Mouse (Mus musculus): ENCODE results near the gene S100a14. TPM values are rescaled to one million over a fixed set of nuclear protein-coding genes. Genes with fewer than 3 reads are reported as not detected.

Gene S100a14
- 0.76 TPM in 1 of 2 replicates, not detected in the other for polyA plus RNA-seq (2012; rRNA removed)

GRCm38 (mm10) chr3:90526580-90526979, at the start of gene S100a14:
S100a14 (plus strand) TSS chr3:90526856.
- no peaks in the 10 kb centered on the region for H3K36me3 ChIP-seq (ENCODE audit: control insufficient read depth, insufficient read depth, low read length)
- TF ChIP-seq CTCF (IDR thresholded peaks at IDR 0.05; ENCODE audit: control insufficient read depth, insufficient read depth, insufficient replicate concordance, low read depth, low read length) (no peak), POLR2A (IDR thresholded peaks at IDR 0.05; ENCODE audit: control insufficient read depth, low read depth, low read length) (no peak)
- no peak within 1 kb of the TSS for H3K4me3 ChIP-seq (ENCODE audit: control insufficient read depth, low read depth, low read length)
- no peak within 1 kb of the TSS for H3K27ac ChIP-seq (ENCODE audit: control insufficient read depth, insufficient read depth, low read depth, low read length)
- H3K27me3 ChIP-seq (ENCODE audit: control insufficient read depth, insufficient read depth, low read length): no peaks in the 10 kb centered on the region
- H3K4me1 ChIP-seq (ENCODE audit: control insufficient read depth, insufficient read depth, low read length): no peaks in the 10 kb centered on the region

DNA sequence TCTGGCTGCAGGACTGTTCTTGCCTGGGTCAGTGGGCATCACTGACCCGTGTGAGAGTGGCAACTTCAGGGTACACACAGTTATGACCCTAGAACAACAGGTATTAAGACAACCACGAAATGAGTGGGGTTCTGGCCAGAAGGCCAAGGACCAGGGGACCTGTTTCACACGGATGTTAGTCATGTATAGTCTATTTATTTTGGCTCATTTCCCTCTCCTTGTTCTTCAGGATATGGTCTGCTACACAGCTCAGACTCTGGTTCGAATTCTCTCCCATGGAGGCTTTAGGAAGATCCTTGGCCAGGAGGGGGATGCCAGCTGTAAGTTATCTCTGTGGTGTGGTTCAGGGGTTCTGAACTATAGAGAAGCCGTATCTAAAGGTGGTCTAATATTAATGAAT, 39.7 kb upstream of the S100a14 start:
- no peak overlapping the region for H3K27ac ChIP-seq (ENCODE audit: control insufficient read depth, insufficient read depth, low read depth, low read length)
- peaks cover 2% of the 10 kb centered on the region; the same call in 1 of the 2 replicates for H3K36me3 ChIP-seq (ENCODE audit: control insufficient read depth, insufficient read depth, low read length)
- no peaks in the 10 kb centered on the region for H3K27me3 ChIP-seq (ENCODE audit: control insufficient read depth, insufficient read depth, low read length)
- no peak for TF ChIP-seq POLR2A (IDR thresholded peaks at IDR 0.05; ENCODE audit: control insufficient read depth, low read depth, low read length)
- TF ChIP-seq CTCF (IDR thresholded peaks at IDR 0.05; ENCODE audit: control insufficient read depth, insufficient read depth, insufficient replicate concordance, low read depth, low read length): no peak
- no peaks in the 10 kb centered on the region for H3K4me1 ChIP-seq (ENCODE audit: control insufficient read depth, insufficient read depth, low read length)
- no peak overlapping the region for H3K4me3 ChIP-seq (ENCODE audit: control insufficient read depth, low read depth, low read length)

DNA sequence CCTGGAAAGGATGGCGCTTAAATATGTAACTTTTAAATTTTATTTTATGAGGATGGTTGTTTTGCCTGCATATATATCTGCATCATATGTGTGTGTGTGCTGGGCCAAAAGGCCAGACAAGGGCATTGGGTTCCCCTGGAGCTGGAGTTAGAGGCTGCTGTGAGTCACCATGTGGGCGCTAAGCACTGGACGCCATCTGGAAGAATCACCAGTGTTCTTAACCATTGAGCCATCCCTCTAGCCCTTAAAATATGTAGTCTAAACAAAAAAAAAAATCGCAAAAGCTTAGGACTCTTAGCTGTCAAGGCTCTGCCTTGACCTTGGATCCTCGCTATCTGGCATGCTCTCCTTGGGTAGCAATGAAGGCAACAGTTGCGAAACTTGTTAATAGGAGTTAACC, 38.1 kb upstream of the S100a14 start:
- no peak for TF ChIP-seq CTCF (IDR thresholded peaks at IDR 0.05; ENCODE audit: control insufficient read depth, insufficient read depth, insufficient replicate concordance, low read depth, low read length)
- no peak for TF ChIP-seq POLR2A (IDR thresholded peaks at IDR 0.05; ENCODE audit: control insufficient read depth, low read depth, low read length)
- H3K27ac ChIP-seq (ENCODE audit: control insufficient read depth, insufficient read depth, low read depth, low read length): no peak overlapping the region
- peaks cover 2% of the 10 kb centered on the region; the same call in 1 of the 2 replicates for H3K36me3 ChIP-seq (ENCODE audit: control insufficient read depth, insufficient read depth, low read length)
- no peaks in the 10 kb centered on the region for H3K4me1 ChIP-seq (ENCODE audit: control insufficient read depth, insufficient read depth, low read length)
- no peaks in the 10 kb centered on the region for H3K27me3 ChIP-seq (ENCODE audit: control insufficient read depth, insufficient read depth, low read length)
- H3K4me3 ChIP-seq (ENCODE audit: control insufficient read depth, low read depth, low read length): no peak overlapping the region

DNA sequence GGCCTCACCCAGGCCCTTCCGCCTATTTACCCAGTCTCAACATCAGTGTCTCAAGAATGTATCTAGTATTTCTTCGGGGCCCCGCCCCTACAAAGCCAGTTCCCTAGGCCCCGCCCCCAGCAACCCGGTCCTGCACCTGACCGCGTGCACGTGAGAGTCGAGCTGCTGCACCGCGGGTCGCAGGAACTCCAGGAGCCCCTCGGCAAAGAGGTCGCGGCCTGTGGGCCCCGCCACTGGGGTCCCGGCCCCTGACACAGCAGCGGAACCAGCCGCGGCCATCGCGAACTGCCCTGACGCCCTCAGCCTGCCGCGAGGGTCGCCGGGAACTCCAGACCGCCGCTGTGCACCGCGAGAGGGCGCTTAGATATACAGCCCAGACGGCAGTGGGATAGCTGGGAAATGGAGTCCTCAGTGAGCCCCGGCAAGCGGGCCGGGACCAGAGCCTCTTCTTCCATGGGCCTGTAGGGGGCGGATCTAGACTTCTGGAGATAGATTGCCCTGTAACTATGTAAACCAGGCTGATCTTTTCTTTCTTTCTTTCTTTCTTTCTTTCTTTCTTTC, 35.9 kb upstream of the S100a14 start, which contains the start of gene Snapin:
Snapin (minus strand) TSS at position 338 of the 561 bp plus-strand sequence.
- no peaks in the 10 kb centered on the region for H3K27me3 ChIP-seq (ENCODE audit: control insufficient read depth, insufficient read depth, low read length)
- peak; percentile 62; the same call in 1 of the 2 replicates for TF ChIP-seq CTCF (IDR thresholded peaks at IDR 0.05; ENCODE audit: control insufficient read depth, insufficient read depth, insufficient replicate concordance, low read depth, low read length)
- TF ChIP-seq POLR2A (IDR thresholded peaks at IDR 0.05; ENCODE audit: control insufficient read depth, low read depth, low read length): peak; percentile 86
- peak within 1 kb of the TSS; percentile 93 for H3K27ac ChIP-seq (ENCODE audit: control insufficient read depth, insufficient read depth, low read depth, low read length)
- H3K36me3 ChIP-seq (ENCODE audit: control insufficient read depth, insufficient read depth, low read length): peaks cover 2% of the 10 kb centered on the region; the same call in 1 of the 2 replicates
- peak within 1 kb of the TSS; percentile 96 for H3K4me3 ChIP-seq (ENCODE audit: control insufficient read depth, low read depth, low read length)
- no peaks in the 10 kb centered on the region for H3K4me1 ChIP-seq (ENCODE audit: control insufficient read depth, insufficient read depth, low read length)

DNA sequence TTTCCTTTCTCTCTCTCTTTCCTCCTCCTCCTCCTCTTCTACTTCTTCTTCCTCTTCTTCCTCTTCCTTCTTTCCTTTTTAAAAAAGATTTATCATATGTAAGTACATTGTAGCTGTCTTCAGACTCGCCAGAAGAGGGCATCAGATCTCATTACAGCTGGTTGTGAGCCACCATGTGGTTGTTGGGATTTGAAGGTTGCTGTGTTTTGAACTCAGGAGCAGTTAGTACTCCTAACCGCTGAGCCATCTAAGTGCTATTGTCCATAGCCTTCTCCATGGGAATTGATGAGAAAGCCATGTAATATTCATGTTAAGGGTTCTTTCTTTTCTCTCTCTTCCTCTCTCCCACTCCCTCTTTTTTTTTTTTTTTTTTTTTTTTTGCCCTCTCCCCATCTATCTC, 35.3 kb upstream of the S100a14 start:
- H3K4me3 ChIP-seq (ENCODE audit: control insufficient read depth, low read depth, low read length): no peak overlapping the region; the same call in 1 of the 2 replicates
- no peaks in the 10 kb centered on the region for H3K27me3 ChIP-seq (ENCODE audit: control insufficient read depth, insufficient read depth, low read length)
- peaks cover 2% of the 10 kb centered on the region; the same call in 1 of the 2 replicates for H3K36me3 ChIP-seq (ENCODE audit: control insufficient read depth, insufficient read depth, low read length)
- no peaks in the 10 kb centered on the region for H3K4me1 ChIP-seq (ENCODE audit: control insufficient read depth, insufficient read depth, low read length)
- no peak for TF ChIP-seq POLR2A (IDR thresholded peaks at IDR 0.05; ENCODE audit: control insufficient read depth, low read depth, low read length)
- no peak for TF ChIP-seq CTCF (IDR thresholded peaks at IDR 0.05; ENCODE audit: control insufficient read depth, insufficient read depth, insufficient replicate concordance, low read depth, low read length)
- no peak overlapping the region for H3K27ac ChIP-seq (ENCODE audit: control insufficient read depth, insufficient read depth, low read depth, low read length)

DNA sequence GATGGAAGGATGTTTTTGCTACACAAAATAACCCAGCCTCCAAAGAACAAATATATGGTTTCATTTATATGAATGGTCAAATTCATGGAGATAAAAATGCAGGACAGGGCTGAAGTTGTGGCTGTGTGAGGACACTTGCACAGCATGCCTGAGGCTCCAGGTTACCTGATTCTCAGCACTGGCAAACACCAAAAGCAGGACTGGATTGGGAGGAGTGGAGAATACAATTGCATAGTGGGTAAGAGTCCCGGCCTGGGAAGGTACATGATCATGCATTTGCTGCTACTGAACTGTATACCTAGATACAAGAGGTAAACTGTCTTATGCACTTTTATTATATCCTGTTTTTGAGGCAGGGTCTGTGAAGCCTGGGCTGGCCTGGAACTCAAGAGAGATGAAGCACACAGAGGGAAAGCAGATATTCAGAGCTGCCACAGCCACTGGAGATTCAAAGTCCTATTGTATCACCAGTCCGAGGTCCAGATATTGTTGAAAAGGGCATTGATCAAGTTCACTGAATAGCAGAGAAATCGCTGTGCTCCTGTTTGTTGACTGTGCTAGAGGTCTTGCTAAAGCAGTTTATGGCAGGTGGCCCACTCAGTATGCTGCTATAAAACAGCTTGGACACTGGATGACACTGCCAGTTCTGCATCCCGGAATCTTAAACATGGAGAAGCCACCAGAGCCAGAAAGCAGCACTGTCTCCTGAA, 32.7 kb upstream of the S100a14 start:
- H3K27me3 ChIP-seq (ENCODE audit: control insufficient read depth, insufficient read depth, low read length): no peaks in the 10 kb centered on the region
- H3K27ac ChIP-seq (ENCODE audit: control insufficient read depth, insufficient read depth, low read depth, low read length): no peak overlapping the region
- no peak overlapping the region for H3K4me3 ChIP-seq (ENCODE audit: control insufficient read depth, low read depth, low read length)
- no peak for TF ChIP-seq CTCF (IDR thresholded peaks at IDR 0.05; ENCODE audit: control insufficient read depth, insufficient read depth, insufficient replicate concordance, low read depth, low read length)
- H3K36me3 ChIP-seq (ENCODE audit: control insufficient read depth, insufficient read depth, low read length): peaks cover 1% of the 10 kb centered on the region; the same call in 1 of the 2 replicates
- H3K4me1 ChIP-seq (ENCODE audit: control insufficient read depth, insufficient read depth, low read length): no peaks in the 10 kb centered on the region

- Histone ChIP-seq H3K27ac (ENCODE audit: control insufficient read depth, insufficient read depth, low read depth, low read length) (no peak overlapping the region), H3K36me3 (ENCODE audit: control insufficient read depth, insufficient read depth, low read length) (0 out of 2 replicates have a peak, but pooled peaks cover 1% of the 10 kb centered on the region), H3K27me3 (ENCODE audit: control insufficient read depth, insufficient read depth, low read length) (no peaks in the 10 kb centered on the region), H3K4me1 (ENCODE audit: control insufficient read depth, insufficient read depth, low read length) (no peaks in the 10 kb centered on the region), H3K4me3 (ENCODE audit: control insufficient read depth, low read depth, low read length) (no peak overlapping the region)
- TF ChIP-seq POLR2A (IDR thresholded peaks at IDR 0.05; ENCODE audit: control insufficient read depth, low read depth, low read length) (no peak), CTCF (IDR thresholded peaks at IDR 0.05; ENCODE audit: control insufficient read depth, insufficient read depth, insufficient replicate concordance, low read depth, low read length) (no peak)
Observed at GRCm38 (mm10) chr3:90495850-90496525, 30.7 kb upstream of the S100a14 start.

Data from testis, adult 2 months (tissue).